Mouse (Mus musculus) spleen, postnatal 4 days (tissue): ENCODE results near the gene Gm45618.
"Not testable (repeated sequence)": the region's sequence is repeated elsewhere in the genome, so short reads cannot be mapped to it uniquely, and the experiment has no call there.

Source experiments
- DNase-seq, 2 experiments: peaks; one replicate each; pipeline ENCODE4 v3.0.0; 2022; ENCODE audit warnings: low spot score in 2 of 2

Gene Gm45618

GRCm38 (mm10) chr7:142120629-142121028 is at the start of gene Gm45618:
Gm45618 (minus strand) TSS chr7:142120729.
- not testable (repeated sequence) for DNase-seq

GRCm38 (mm10) chr7:142169836-142170235 is 49.3 kb upstream of the Gm45618 start:
- no peak for DNase-seq

- DNase-seq: not testable (repeated sequence)
Measured at GRCm38 (mm10) chr7:142165639-142166038, 45.1 kb upstream of the Gm45618 start, which contains the start of gene Gm4553. Gm4553 (minus strand) TSS chr7:142165739.

GRCm38 (mm10) chr7:142159366-142159765 is 38.8 kb upstream of the Gm45618 start:
- no peak for DNase-seq

- DNase-seq: not testable (repeated sequence)
Measured at GRCm38 (mm10) chr7:142157013-142157412, 36.5 kb upstream of the Gm45618 start, which contains the start of gene Gm29735. Gm29735 (minus strand) TSS chr7:142157113.

GRCm38 (mm10) chr7:142155308-142155707 is 34.8 kb upstream of the Gm45618 start:
- DNase-seq: no peak

- DNase-seq: no peak
Measured at GRCm38 (mm10) chr7:142152191-142152590, 31.7 kb upstream of the Gm45618 start.

- DNase-seq: no peak
Measured at GRCm38 (mm10) chr7:142148633-142149032, 28.1 kb upstream of the Gm45618 start.

- DNase-seq: no peak
Measured at GRCm38 (mm10) chr7:142146033-142146432, 25.5 kb upstream of the Gm45618 start.

- no peak for DNase-seq
Measured at GRCm38 (mm10) chr7:142145413-142145940, 24.9 kb upstream of the Gm45618 start.

GRCm38 (mm10) chr7:142144507-142144906 is 24.0 kb upstream of the Gm45618 start, which contains the start of gene Gm45337:
Gm45337 (minus strand) TSS chr7:142144607.
- DNase-seq: no peak

- DNase-seq: not testable (repeated sequence)
Measured at GRCm38 (mm10) chr7:142143506-142144010, 23.0 kb upstream of the Gm45618 start.

GRCm38 (mm10) chr7:142140696-142141095 is 20.2 kb upstream of the Gm45618 start:
- no peak for DNase-seq

GRCm38 (mm10) chr7:142135934-142136333 is 15.4 kb upstream of the Gm45618 start, which contains the start of gene Gm39115:
Gm39115 (minus strand) TSS chr7:142136034.
- not testable (repeated sequence) for DNase-seq

- DNase-seq: no peak
Measured at GRCm38 (mm10) chr7:142134206-142134995, 13.9 kb upstream of the Gm45618 start.

- no peak for DNase-seq
Measured at GRCm38 (mm10) chr7:142128843-142129242, 8.3 kb upstream of the Gm45618 start.

- DNase-seq: no peak
Measured at GRCm38 (mm10) chr7:142119632-142120031, 897 bp downstream of the Gm45618 start.

GRCm38 (mm10) chr7:142104747-142105146 is 15.8 kb downstream of the Gm45618 start:
- DNase-seq: no peak

GRCm38 (mm10) chr7:142097776-142098175 is 22.8 kb downstream of the Gm45618 start:
- peak; percentile 78 to 90 for DNase-seq

- DNase-seq: no peak
Measured at GRCm38 (mm10) chr7:142096701-142097100, 23.8 kb downstream of the Gm45618 start.

GRCm38 (mm10) chr7:142095183-142095931 is 25.2 kb downstream of the Gm45618 start, which contains the start of gene Dusp8:
Dusp8 (minus strand) TSS chr7:142095843.
- peak; percentile 90 to 95 for DNase-seq
